Mouse (Mus musculus): ENCODE results near the gene Gmeb1. TPM values are rescaled to one million over a fixed set of nuclear protein-coding genes. Genes with fewer than 3 reads are reported as not detected.
A peak's percentile ranks its signal among the peaks of the same experiment; 100 is the strongest.
"Not testable (repeated sequence)": the region's sequence is repeated elsewhere in the genome, so short reads cannot be mapped to it uniquely, and the experiment has no call there.

Gene Gmeb1
- total and polyA plus RNA-seq, 3 experiments = 7.9 to 19.3 (median 9.0) TPM

DNA sequence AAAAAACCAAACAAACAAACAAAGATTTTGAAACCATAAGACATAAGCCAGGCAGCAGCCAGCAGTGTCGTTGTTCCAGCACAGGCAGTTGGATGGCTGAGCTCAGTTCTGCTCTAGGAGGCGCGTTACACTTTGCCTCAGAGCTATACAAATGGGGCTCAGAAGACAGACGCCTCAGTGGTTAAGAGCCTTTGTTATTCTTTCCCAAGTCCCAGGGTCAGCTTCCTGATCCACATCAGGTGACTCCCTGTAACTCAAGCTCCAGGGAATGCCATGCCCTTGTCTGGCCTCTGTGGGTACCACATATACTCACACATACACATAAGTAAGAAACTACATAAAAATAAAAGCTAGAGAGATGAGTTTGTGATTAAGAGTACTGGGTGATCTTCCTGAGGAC lies 29.7 kb upstream of the Gmeb1 start:
- H3K27me3 ChIP-seq (replicated peaks) = no peaks in the 10 kb centered on the region
- in situ Hi-C loops (cut with MboI; ENCODE audit: low pct_ligation_motif_present, low pct_unique_long_range_greater_than_20kb, low sequenced_read_pairs) (loop anchor here (25.0 kb wide), 1 partner anchor 121 kb away; the partner anchor contains the start of gene Phactr4), dilution Hi-C loops (cut with MboI; ENCODE audit: extremely low pct_ligation_motif_present, extremely low pct_unique_long_range_greater_than_20kb, low sequenced_read_pairs) (no loop called here)
- H3K79me2 ChIP-seq (replicated peaks; ENCODE audit: control insufficient read depth, extremely low read depth, insufficient read depth, poor library complexity, severe bottlenecking) = no peaks in the 10 kb centered on the region
- H3K36me3 ChIP-seq (replicated peaks in 1 of 2; ENCODE audit: control insufficient read depth in 1 of 2, insufficient read depth in 1 of 2, low read length in 1 of 2) = peaks cover 31 to 65% of the 10 kb centered on the region in 2 experiments
- H3K4me1 ChIP-seq (ENCODE audit: control insufficient read depth in 1 of 2, insufficient read depth in 2 of 2) = peaks cover 3 to 25% of the 10 kb centered on the region in 2 experiments; a peak in 3 of 4 replicates
- no peak overlapping the region for H3K27ac ChIP-seq (ENCODE audit: insufficient read depth, low read depth)
- no peak overlapping the region for H3K4me2 ChIP-seq (ENCODE audit: insufficient read depth, low read depth, poor library complexity, severe bottlenecking)
- H3K9ac ChIP-seq (ENCODE audit: insufficient read depth, low read depth) = no peak overlapping the region
- TF ChIP-seq TCF12 (IDR thresholded peaks at IDR 0.05; ENCODE audit: low read depth, low read length) (no peak), POLR2AphosphoS2 (IDR thresholded peaks at IDR 0.05; ENCODE audit: low read depth, low read length) (no peak), JUND (conservative IDR thresholded peaks at IDR 0.05; ENCODE audit: low read depth, low read length) (no peak), SIN3A (IDR thresholded peaks at IDR 0.05; ENCODE audit: low read length) (no peak), MEF2A (IDR thresholded peaks at IDR 0.05; ENCODE audit: borderline replicate concordance, low read depth, low read length) (no peak), ZNF384 (IDR thresholded peaks at IDR 0.05; ENCODE audit: low read depth, low read length) (no peak), NELFE (IDR thresholded peaks at IDR 0.05; ENCODE audit: low read depth, low read length) (no peak), ETS1 (conservative IDR thresholded peaks at IDR 0.05; ENCODE audit: low read depth, low read length) (no peak), UBTF (IDR thresholded peaks at IDR 0.05; ENCODE audit: low read depth, low read length) (no peak), BHLHE40 (IDR thresholded peaks at IDR 0.05; ENCODE audit: low read depth, low read length) (no peak), CTCF (conservative IDR thresholded peaks at IDR 0.05 in 1 of 2, IDR thresholded peaks at IDR 0.05 in 1 of 2; ENCODE audit: low read depth in 2 of 2, low read length in 2 of 2) (no peak), ZKSCAN1 (IDR thresholded peaks at IDR 0.05; ENCODE audit: borderline replicate concordance, low read depth, low read length) (no peak), USF2 (conservative IDR thresholded peaks at IDR 0.05; ENCODE audit: low read depth, low read length) (no peak), POLR2A (IDR thresholded peaks at IDR 0.05; ENCODE audit: low read depth, low read length) (no peak)
- peaks cover 3% of the 10 kb centered on the region for H3K9me3 ChIP-seq (replicated peaks; ENCODE audit: low read length)
- DNase-seq (ENCODE audit: extremely low read depth) = no peak
- H3K4me3 ChIP-seq (replicated peaks in 1 of 3; ENCODE audit: low read depth in 2 of 3, low read length in 2 of 3, poor library complexity in 1 of 3) = no peak overlapping the region

- H3K9ac ChIP-seq (ENCODE audit: insufficient read depth, low read depth); H3K9me3 ChIP-seq (replicated peaks; ENCODE audit: low read length); H3K27ac ChIP-seq (ENCODE audit: insufficient read depth, low read depth); H3K4me2 ChIP-seq (ENCODE audit: insufficient read depth, low read depth, poor library complexity, severe bottlenecking); H3K27me3 ChIP-seq (replicated peaks); DNase-seq (ENCODE audit: extremely low read depth); dilution Hi-C loops (cut with MboI; ENCODE audit: extremely low pct_ligation_motif_present, extremely low pct_unique_long_range_greater_than_20kb, low sequenced_read_pairs); H3K79me2 ChIP-seq (replicated peaks; ENCODE audit: control insufficient read depth, extremely low read depth, insufficient read depth, poor library complexity, severe bottlenecking); H3K4me3 ChIP-seq (replicated peaks in 1 of 3; ENCODE audit: low read depth in 2 of 3, low read length in 2 of 3, poor library complexity in 1 of 3): not testable (repeated sequence)
- peaks cover 3 to 25% of the 10 kb centered on the region in 2 experiments; a peak in 3 of 4 replicates for H3K4me1 ChIP-seq (ENCODE audit: control insufficient read depth in 1 of 2, insufficient read depth in 2 of 2)
- peaks cover 36 to 67% of the 10 kb centered on the region in 2 experiments for H3K36me3 ChIP-seq (replicated peaks in 1 of 2; ENCODE audit: control insufficient read depth in 1 of 2, insufficient read depth in 1 of 2, low read length in 1 of 2)
- in situ Hi-C loops (cut with MboI; ENCODE audit: low pct_ligation_motif_present, low pct_unique_long_range_greater_than_20kb, low sequenced_read_pairs) = loop anchor here (25.0 kb wide), 1 partner anchor 123 kb away; the partner anchor contains the start of gene Phactr4
These were observed 27.4 kb upstream of the Gmeb1 start for GRCm38 (mm10) chr4:132288840-132289239.

GRCm38 (mm10) chr4:132275949-132276348 lies 14.5 kb upstream of the Gmeb1 start:
- 0 out of 2 replicates have a peak overlapping the region, but pooled peaks have one; percentile 15 for H3K4me2 ChIP-seq (ENCODE audit: insufficient read depth, low read depth, poor library complexity, severe bottlenecking)
- H3K4me3 ChIP-seq (replicated peaks in 1 of 3; ENCODE audit: low read depth in 2 of 3, low read length in 2 of 3, poor library complexity in 1 of 3) = no peak overlapping the region
- dilution Hi-C loops (cut with MboI; ENCODE audit: extremely low pct_ligation_motif_present, extremely low pct_unique_long_range_greater_than_20kb, low sequenced_read_pairs) (no loop called here), in situ Hi-C loops (cut with MboI; ENCODE audit: low pct_ligation_motif_present, low pct_unique_long_range_greater_than_20kb, low sequenced_read_pairs) (loop anchor here (25.0 kb wide), 1 partner anchor 136 kb away; the partner anchor contains the start of gene Phactr4)
- TF ChIP-seq ETS1 (conservative IDR thresholded peaks at IDR 0.05; ENCODE audit: low read depth, low read length) = no peak
- no peak for TF ChIP-seq PAX5 (IDR thresholded peaks at IDR 0.05; ENCODE audit: low read length)
- no peak for TF ChIP-seq RAD21 (IDR thresholded peaks at IDR 0.05; ENCODE audit: low read depth, low read length)
- no peak for TF ChIP-seq SMC3 (IDR thresholded peaks at IDR 0.05; ENCODE audit: low read depth, low read length)
- no peak for TF ChIP-seq MAZ (IDR thresholded peaks at IDR 0.05; ENCODE audit: low read depth, low read length)
- TF ChIP-seq GABPA (IDR thresholded peaks at IDR 0.05; ENCODE audit: insufficient replicate concordance, low read depth, low read length) = no peak
- no peak for TF ChIP-seq UBTF (IDR thresholded peaks at IDR 0.05; ENCODE audit: low read depth, low read length)
- TF ChIP-seq TBP (conservative IDR thresholded peaks at IDR 0.05; ENCODE audit: low read depth, low read length) = no peak
- H3K36me3 ChIP-seq (replicated peaks in 1 of 2; ENCODE audit: control insufficient read depth in 1 of 2, insufficient read depth in 1 of 2, low read length in 1 of 2) = peaks cover 7 to 26% of the 10 kb centered on the region in 2 experiments
- DNase-seq (ENCODE audit: extremely low read depth) = no peak
- peaks cover 3 to 39% of the 10 kb centered on the region in 2 experiments; a peak in 3 of 4 replicates for H3K4me1 ChIP-seq (ENCODE audit: control insufficient read depth in 1 of 2, insufficient read depth in 2 of 2)
- peaks cover 17% of the 10 kb centered on the region for H3K79me2 ChIP-seq (replicated peaks; ENCODE audit: control insufficient read depth, extremely low read depth, insufficient read depth, poor library complexity, severe bottlenecking)
- no peaks in the 10 kb centered on the region for H3K9me3 ChIP-seq (replicated peaks; ENCODE audit: low read length)
- no peak overlapping the region for H3K27ac ChIP-seq (ENCODE audit: insufficient read depth, low read depth)
- H3K9ac ChIP-seq (ENCODE audit: insufficient read depth, low read depth) = no peak overlapping the region; the same call in 1 of the 2 replicates
- H3K27me3 ChIP-seq (replicated peaks) = no peaks in the 10 kb centered on the region

All from CH12.LX (cell line).